Mouse (Mus musculus) megakaryocyte-erythroid progenitor cell, adult 5 weeks (primary cell): ENCODE data around the gene Cenpb. TPM values are rescaled to one million over a fixed set of nuclear protein-coding genes. Genes with fewer than 3 reads are reported as not detected.

Experiments
- polyA plus RNA-seq: library from polyadenylated mRNA; stranded (reverse); fragments of >175 nt; gene quantifications from 2 replicates; pipeline ENCODE4 v1.2.3, GENCODE M21; 2012

Cenpb gene
- polyA plus RNA-seq = 112 and 115 TPM in 2 replicates

DNA sequence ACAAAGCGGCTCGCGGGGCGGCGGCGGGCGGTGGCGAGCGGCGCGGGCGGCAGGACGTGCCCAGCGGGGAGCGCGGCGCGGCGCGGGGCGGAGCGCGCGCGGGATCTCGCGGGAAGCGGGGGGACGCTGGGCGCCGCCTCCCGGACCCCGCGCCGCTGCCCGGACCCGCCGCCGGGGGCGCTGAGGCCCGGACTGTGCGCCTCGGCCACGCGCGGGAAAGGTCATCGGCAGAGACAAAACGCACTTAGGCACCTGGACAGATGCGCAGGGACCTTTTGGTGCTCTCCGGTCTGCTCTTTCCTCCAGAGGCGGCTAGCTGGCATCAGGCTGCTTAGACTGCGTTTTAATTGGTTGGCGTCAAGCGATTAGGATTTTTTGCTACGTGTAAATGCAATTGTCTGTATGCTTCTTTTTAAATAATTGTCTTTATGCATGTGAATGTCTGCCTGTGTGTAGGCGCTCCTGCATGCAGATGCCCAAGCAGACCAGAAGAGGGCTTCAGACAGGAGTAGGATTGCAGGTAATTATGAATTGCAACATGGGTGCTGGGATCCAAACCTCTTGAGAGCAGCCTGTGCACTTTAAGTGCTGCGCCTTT, at the start of gene Cenpb:
Gene Cenpb, minus strand, starts transcription at position 78 of the 598 bp plus-strand sequence.

DNA sequence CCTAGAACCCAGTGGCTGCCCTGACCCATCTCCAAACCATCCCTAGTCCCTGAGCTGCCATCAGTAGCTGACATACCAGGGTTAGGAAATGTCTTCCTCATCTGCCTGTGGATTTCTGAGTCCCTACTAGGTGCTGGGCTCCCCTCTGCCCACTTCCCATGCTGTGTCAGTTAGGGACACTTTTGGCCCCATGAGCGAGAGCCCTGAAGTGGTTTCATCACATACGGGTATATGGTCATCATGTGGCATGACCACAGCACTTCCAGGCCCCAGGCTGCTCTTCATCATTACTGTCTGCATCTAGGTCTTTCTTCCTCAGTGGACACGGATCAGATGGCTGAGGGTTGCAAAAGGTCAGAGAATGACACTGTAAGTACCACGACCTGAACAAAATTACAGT, 26.9 kb upstream of the Cenpb start, which contains the start of gene Ap5s1:
Gene Ap5s1, plus strand, starts transcription at position 301 of the 400 bp plus-strand sequence.

DNA sequence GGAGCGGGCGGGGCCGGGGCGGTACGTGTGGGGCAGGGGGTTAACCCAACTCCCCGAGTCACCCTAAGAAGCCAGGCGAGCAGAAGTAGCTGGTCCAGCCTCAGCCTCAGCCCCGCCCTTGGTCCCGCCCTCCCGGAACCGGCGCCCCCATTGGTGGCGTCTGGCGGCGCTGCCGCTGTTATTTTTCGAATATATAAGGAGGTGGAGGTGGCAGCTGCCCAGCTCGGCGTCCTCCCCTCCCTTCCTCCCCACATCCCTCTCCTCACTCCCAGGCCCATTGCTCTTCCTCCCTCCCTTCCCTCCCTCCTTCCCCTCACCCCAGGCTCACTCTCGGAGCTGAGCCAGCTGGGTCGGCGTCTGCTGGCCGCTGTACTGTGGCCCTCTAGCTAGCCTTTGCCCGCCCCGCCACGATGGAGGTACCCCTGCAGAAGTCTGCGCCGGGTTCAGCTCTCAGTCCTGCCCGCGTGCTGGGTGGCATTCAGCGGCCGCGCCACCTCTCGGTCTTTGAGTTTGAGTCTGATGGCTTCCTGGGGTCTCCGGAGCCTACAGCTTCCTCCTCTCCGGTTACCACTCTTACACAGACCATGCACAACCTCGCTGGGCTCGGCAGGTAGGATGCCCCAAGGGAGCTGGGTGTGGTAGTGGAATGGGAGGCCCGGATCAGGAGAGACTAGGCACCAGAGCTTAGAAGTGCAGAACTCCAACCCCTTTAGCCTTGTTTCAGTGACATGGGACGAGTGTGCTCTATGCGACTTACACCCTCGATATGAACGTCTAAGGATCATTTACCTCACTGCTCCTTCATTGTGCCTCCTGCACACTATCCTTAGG, 7.1 kb upstream of the Cenpb start, which contains the start of the genes Cdc25b and Spef1:
Gene Cdc25b, plus strand, starts transcription at position 179 of the 831 bp plus-strand sequence.
Gene Spef1, minus strand, starts transcription at position 512 of the 831 bp plus-strand sequence.

DNA sequence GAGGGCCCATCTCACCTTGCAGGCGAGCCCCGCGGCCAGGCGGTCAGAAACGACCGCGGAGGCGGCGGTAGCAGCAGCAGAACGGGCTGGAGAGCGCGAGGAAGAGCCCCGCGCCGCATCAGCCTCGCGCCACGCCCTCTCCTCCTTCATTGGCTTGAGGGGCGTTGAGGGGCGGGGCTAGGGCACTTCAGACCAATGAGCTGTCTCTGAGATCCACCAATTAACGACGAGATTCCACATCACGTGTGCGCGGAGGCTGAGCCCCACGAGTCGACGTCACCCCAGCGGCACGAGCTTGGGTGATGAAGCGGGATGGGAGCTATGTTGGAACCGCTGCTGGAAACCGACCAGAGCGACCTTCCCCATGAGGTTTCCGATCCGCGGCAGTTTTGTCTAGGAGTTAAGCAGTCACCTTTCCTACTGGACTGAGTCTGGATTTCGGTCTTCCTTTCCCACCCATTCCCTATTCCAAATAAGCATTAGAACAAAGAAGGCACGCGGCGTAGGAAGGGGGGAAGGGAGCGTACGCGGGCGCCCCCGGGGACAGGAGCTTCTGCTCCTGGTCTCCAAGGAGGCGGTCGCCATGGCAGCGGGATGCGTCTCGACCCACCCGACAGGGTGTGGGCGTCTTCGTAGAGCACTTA, 19.8 kb downstream of the Cenpb start, which contains the start of gene 1700037H04Rik:
Gene 1700037H04Rik, minus strand, starts transcription at position 144 of the 644 bp plus-strand sequence.

DNA sequence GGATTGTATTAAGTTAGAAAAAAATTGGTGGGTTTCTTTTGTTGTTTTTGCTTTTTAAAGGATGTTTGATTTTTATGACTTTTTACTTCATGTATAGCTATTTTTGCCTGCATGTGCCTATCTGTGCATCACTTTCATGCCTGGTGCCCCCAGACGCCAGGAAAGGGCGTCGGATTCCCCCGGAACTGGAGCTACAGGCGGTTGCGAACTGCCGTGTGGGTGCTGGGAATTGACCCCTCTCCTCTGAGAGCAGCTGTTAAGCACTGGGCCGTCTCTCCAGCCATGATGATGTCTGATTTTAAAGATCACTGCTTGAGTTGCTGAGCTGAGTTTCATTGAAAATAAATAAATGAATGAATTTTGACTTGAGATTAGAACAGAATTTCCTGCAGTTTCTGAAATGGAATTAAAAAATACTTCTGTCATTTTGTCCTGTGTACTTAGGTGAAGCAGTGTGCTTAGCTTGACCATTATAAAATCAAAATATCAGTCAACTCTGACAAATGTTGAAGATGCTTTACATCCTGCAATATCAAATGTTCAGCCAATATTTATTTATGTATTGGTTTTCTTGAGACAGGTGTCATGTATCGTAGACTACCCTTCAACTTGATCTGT, 46.8 kb downstream of the Cenpb start, which contains the start of gene Gm11037:
Gene Gm11037, plus strand, starts transcription at position 568 of the 618 bp plus-strand sequence.

DNA sequence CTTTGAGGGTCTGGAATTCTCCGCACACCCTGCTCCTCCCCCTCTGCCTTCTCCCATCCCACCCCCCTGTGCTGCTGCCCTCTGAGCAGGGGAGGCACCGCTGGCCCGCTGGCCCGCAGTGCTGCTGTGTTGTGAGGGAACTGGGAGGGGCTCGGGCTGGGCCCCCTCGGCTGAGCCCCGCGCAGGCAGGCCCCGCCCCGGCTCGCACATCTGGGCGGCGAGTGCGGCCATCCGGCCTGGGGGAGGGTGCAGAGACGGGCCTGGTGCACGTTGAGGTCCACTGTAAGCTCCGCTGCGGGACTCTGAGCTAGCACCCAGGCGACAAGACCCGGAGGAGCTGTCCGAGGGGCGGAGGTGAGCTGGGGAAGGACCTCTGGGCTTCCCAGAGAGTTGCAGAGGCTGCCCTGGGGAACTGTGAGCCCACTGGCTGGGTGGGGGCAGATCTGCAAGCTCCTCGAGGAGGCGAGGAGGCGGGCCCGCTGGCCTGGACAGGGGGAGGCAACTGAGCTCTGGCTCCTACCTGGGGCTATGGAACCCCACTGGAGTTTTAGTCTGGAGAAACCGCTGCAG, 52.6 kb downstream of the Cenpb start, which contains the start of gene Hspa12b:
Gene Hspa12b, plus strand, starts transcription at position 120 of the 570 bp plus-strand sequence.

Other genes starting within 250 kb of the Cenpb start
- gene Gfra4, start 137.0 kb downstream of the Cenpb start, polyA plus RNA-seq = 0.30 and 0.45 TPM in 2 replicates
- 0.31 and 0.94 TPM in 2 replicates for gene Adam33, start 116.3 kb downstream of the Cenpb start, polyA plus RNA-seq
- gene Siglec1, start 93.3 kb downstream of the Cenpb start, polyA plus RNA-seq = 0.17 TPM in 2 replicates
- 2.0 and 2.2 TPM in 2 replicates for gene Hspa12b, start 52.8 kb downstream of the Cenpb start, polyA plus RNA-seq
- gene Gm11037, start 46.6 kb downstream of the Cenpb start, polyA plus RNA-seq = not detected in 2 replicates
- 211 and 258 TPM in 2 replicates for gene 1700037H04Rik, start 20.0 kb downstream of the Cenpb start, polyA plus RNA-seq
- 11.8 and 11.9 TPM in 2 replicates for gene Cdc25b, start 6.9 kb upstream of the Cenpb start, polyA plus RNA-seq
- 2.0 and 2.1 TPM in 2 replicates for gene Spef1, start 7.2 kb upstream of the Cenpb start, polyA plus RNA-seq
- gene Ap5s1, start 27.0 kb upstream of the Cenpb start, polyA plus RNA-seq = 2.0 and 5.0 TPM in 2 replicates
- gene Mavs, start 54.0 kb upstream of the Cenpb start, polyA plus RNA-seq = 5.8 and 6.1 TPM in 2 replicates
- gene Pank2, start 82.4 kb upstream of the Cenpb start, polyA plus RNA-seq = 19.7 and 19.9 TPM in 2 replicates
- 4.3 and 4.4 TPM in 2 replicates for gene Rnf24, start 172.8 kb upstream of the Cenpb start, polyA plus RNA-seq